Mouse (Mus musculus) testis, adult 2 months (tissue): ENCODE measurements around the gene Ddah1. TPM values are rescaled to one million over a fixed set of nuclear protein-coding genes. Genes with fewer than 3 reads are reported as not detected.

ENCODE experiments used
- H3K27ac ChIP-seq: fragments of 200-500 bp; 2 replicates; pipeline ENCODE4 v1.5.1; 2012; ENCODE audit warnings: low read depth, low read length; ENCODE audit not compliant: control insufficient read depth, insufficient read depth
- H3K27me3 ChIP-seq: fragments of 200-500 bp; 2 replicates; pipeline ENCODE4 v1.6.1; 2012; ENCODE audit warnings: mild to moderate bottlenecking, low read length, moderate library complexity; ENCODE audit not compliant: control insufficient read depth, insufficient read depth
- H3K36me3 ChIP-seq: fragments of 200-500 bp; 2 replicates; pipeline ENCODE4 v1.6.1; 2012; ENCODE audit warnings: mild to moderate bottlenecking, low read length; ENCODE audit not compliant: control insufficient read depth, insufficient read depth
- H3K4me1 ChIP-seq: fragments of 200-500 bp; 2 replicates; pipeline ENCODE4 v1.6.1; 2012; ENCODE audit warnings: low read length; ENCODE audit not compliant: control insufficient read depth, insufficient read depth
- H3K4me3 ChIP-seq: fragments of 200-500 bp; 2 replicates; pipeline ENCODE4 v1.5.1; 2012; ENCODE audit warnings: low read depth, mild to moderate bottlenecking, low read length, moderate library complexity, mixed read lengths; ENCODE audit not compliant: control insufficient read depth
- CTCF ChIP-seq: fragments of 200-500 bp; IDR thresholded peaks from 2 replicates; pipeline ENCODE4 v1.5.1; 2012; ENCODE audit warnings: low read depth, mild to moderate bottlenecking, inconsistent platforms, low read length, moderate library complexity; ENCODE audit not compliant: control insufficient read depth, insufficient read depth, insufficient replicate concordance
- POLR2A ChIP-seq: fragments of 200-500 bp; IDR thresholded peaks from 2 replicates; pipeline ENCODE4 v1.6.1; 2012; ENCODE audit warnings: low read depth, mild to moderate bottlenecking, inconsistent platforms, low read length, moderate library complexity; ENCODE audit not compliant: control insufficient read depth
- polyA plus RNA-seq: library from polyadenylated mRNA; depleted of rRNA; stranded (reverse); fragments of >200 nt; gene quantifications from 2 replicates; pipeline ENCODE4 v1.2.3, GENCODE M21; 2012

Gene Ddah1
- polyA plus RNA-seq, 1 experiment: 11.0 TPM

DNA sequence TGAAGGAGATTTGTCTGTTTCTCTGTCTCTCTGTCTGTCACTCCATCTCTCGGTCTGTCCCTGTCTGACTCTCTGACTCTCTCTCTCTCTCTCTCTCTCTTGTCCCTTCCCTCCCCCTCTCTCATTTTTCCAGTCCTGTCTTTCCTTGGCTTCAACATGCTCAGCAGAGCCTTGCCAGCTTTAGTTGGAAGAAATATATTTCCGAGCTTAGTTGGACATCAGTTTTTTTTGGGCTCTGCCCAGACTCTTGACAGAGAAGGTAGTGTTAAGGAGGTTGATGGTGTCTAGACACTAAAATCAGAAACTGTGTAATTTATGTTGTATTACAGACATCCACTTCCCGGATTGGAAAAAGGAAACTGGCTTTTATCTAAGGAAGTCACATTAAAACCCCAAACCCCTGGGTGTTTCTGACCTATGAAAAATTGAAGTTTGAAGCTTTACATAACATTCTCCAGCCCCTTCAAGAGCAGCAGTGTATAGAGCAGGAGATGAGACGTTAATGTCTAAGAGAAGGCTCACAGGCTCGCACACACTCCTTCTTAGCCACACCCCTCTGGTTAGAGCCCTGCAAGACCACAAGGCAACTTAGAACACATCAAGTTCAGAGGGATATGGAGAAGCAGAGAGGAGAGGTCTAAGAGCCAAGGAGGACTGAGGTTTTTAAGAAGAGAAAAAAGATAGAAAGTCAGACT lies 21.0 kb downstream of the Ddah1 start:
- H3K4me3 ChIP-seq: no peak overlapping the region
- H3K4me1 ChIP-seq: no peaks in the 10 kb centered on the region; the same call in 1 of the 2 replicates
- TF ChIP-seq CTCF (no peak), POLR2A (no peak)
- no peaks in the 10 kb centered on the region for H3K27me3 ChIP-seq
- no peaks in the 10 kb centered on the region for H3K36me3 ChIP-seq
- H3K27ac ChIP-seq: no peak overlapping the region

DNA sequence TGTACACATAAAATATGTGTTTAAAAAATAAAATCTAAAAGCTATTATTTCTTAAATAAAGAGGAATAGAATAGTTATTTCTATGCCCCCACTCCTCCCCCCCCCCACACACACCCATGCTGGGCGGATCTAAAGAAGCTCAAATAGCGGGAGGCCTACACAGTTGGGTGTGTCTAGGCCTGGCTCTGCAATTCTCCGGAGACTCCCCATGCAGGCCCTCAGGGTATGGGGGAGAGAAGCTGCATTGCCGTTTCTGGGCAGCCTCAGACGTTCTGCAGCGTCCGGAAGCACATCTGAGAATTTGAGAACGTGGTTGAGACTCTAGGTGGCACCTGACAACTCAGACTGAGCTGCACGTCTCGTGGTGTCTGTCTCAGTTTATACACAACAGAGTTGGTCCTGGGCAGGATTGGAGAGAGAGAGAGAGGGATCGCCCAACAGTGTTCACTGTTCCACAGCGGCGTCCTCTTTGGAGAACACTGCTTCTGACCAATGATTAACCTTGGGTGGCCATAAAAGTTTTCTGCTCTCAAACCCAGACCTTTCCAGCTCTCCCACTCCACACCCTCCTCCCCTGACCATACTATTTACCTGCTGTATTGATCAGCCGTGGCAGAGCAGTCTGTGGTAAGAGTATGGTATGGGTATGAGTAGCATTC lies 22.4 kb downstream of the Ddah1 start:
- TF ChIP-seq POLR2A (no peak), CTCF (no peak)
- Histone ChIP-seq H3K27me3 (no peaks in the 10 kb centered on the region), H3K27ac (no peak overlapping the region), H3K36me3 (no peaks in the 10 kb centered on the region), H3K4me3 (no peak overlapping the region), H3K4me1 (no peaks in the 10 kb centered on the region)

DNA sequence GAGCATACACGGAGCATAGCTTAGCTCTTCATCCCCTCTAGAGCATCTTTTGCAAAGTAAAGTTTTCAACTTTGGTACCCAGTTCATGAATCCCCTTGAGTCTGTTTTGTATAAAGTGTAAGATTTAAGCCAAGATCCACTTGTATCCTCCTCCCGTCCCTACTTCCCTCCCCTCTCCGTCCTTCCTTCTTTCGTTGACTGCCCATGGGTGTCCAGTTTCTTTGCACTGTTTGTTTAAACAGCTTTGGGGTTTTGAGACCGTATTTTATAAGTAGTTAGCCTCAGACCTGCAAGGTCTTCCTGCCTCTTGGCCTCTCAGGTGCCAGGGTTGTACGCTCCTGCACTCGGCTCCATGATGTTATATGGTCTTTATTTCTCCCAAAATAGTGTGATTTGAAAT lies 26.8 kb downstream of the Ddah1 start:
- H3K27ac ChIP-seq: no peak overlapping the region
- H3K4me1 ChIP-seq: no peaks in the 10 kb centered on the region
- TF ChIP-seq POLR2A (no peak), CTCF (no peak)
- H3K4me3 ChIP-seq: no peak overlapping the region
- H3K36me3 ChIP-seq: no peaks in the 10 kb centered on the region
- no peaks in the 10 kb centered on the region for H3K27me3 ChIP-seq

DNA sequence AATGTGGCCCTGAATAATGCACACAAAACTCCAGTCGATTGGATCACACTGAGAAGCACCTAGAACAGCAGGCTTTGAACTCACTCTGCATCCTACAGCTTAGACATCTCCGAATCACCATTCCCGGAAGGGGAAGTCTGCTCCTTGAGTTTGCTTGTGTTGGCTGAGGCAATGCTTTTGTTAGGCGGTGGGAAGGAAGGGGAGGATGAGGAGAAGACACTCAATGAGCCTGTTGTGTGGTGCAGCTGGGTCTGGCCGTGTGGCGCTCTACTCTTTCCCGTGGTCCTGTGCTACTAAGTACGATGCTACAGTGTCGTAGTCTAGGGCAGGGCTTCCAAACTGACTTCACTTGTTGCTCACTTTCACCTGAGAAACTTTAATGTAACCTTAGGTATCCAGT lies 28.8 kb downstream of the Ddah1 start:
- Histone ChIP-seq H3K27ac (no peak overlapping the region), H3K36me3 (no peaks in the 10 kb centered on the region), H3K4me3 (no peak overlapping the region), H3K27me3 (no peaks in the 10 kb centered on the region), H3K4me1 (no peaks in the 10 kb centered on the region)
- TF ChIP-seq POLR2A (no peak), CTCF (no peak)

DNA sequence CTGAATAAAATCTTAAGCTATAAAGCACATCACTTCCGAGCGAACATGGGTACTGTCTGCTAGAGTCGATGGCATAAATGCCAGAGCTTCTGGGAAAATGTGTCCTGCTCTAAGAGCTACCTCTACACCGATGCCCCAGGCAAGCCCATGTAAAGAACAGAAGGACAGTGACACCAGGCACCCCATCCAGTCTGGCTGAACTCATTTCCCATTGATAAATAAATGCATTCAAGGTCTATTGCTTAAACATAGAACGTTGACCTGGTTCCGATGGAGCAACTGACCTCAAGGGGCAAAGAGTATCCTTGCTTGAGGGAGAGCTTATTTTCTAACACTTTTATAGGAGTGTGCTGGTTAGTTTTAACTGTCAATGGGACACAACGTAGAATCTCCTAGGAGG lies 30.6 kb downstream of the Ddah1 start:
- no peaks in the 10 kb centered on the region for H3K27me3 ChIP-seq
- no peaks in the 10 kb centered on the region for H3K36me3 ChIP-seq
- no peak overlapping the region for H3K27ac ChIP-seq
- H3K4me3 ChIP-seq: no peak overlapping the region
- no peak for TF ChIP-seq POLR2A
- TF ChIP-seq CTCF: no peak
- H3K4me1 ChIP-seq: no peaks in the 10 kb centered on the region

DNA sequence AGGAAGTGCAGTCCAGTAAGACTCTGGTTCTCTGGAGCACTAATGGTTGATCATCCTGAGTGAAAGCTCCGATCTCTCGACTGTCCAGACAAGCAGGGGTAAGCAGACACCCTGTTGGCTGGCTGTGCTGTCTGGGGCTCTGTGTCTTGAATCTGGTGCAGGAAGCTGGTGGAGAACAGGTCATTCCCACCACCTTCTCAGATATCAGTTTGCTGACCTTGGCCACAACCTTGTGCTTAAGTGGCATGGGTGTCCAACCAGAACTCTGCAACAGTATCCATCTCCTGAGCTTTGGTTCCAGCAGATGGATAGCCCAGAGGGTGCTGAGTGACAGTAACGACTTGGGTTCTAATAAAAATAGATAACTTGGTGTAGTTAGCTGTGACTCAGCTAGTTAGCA lies 31.8 kb downstream of the Ddah1 start:
- no peaks in the 10 kb centered on the region for H3K4me1 ChIP-seq
- H3K27ac ChIP-seq: no peak overlapping the region
- no peaks in the 10 kb centered on the region for H3K36me3 ChIP-seq
- no peak overlapping the region for H3K4me3 ChIP-seq
- TF ChIP-seq CTCF: no peak
- TF ChIP-seq POLR2A: no peak
- H3K27me3 ChIP-seq: no peaks in the 10 kb centered on the region

DNA sequence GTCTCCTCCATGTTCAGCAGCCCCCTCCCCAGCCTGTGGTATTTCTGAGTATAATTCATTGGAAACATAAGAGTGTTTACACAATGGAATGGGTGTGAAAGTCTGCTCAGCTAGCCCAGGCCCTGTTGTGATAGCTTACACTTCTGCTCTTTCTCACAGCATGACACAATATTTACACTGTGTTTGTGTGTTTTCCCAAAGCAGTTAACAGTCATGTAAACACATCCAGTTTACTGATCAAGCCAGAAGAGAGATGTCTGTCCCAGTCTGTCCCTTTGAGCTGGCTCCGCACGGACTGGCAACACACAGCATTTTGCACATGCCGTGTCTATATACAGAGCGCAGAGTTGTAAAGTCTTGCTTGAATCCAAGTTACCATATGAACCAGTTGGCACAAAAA lies 32.2 kb downstream of the Ddah1 start:
- no peak overlapping the region for H3K4me3 ChIP-seq
- H3K27ac ChIP-seq: no peak overlapping the region
- no peaks in the 10 kb centered on the region for H3K4me1 ChIP-seq
- no peaks in the 10 kb centered on the region for H3K36me3 ChIP-seq
- no peaks in the 10 kb centered on the region for H3K27me3 ChIP-seq
- TF ChIP-seq CTCF: no peak
- TF ChIP-seq POLR2A: no peak

DNA sequence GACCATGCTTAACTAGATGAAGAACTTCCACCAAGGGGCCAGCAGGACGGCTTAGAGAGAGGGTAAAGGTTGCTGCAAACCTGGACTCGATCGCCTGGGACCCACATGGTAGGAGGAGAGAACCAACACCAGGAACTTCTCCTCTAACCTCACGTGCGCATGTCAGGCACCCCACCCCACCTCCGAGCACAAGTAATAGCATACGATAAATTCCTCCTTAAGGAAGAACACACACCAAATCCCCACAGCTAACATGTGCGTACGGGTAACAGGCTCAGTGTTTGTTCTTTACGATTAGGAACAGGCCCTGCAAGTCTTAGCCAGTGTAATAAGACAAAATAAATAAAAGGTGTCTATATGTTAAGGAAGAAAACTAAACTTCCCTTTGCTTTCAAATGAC lies 35.9 kb downstream of the Ddah1 start:
- H3K4me3 ChIP-seq: no peak overlapping the region
- no peaks in the 10 kb centered on the region for H3K27me3 ChIP-seq
- no peaks in the 10 kb centered on the region for H3K4me1 ChIP-seq
- H3K27ac ChIP-seq: no peak overlapping the region
- H3K36me3 ChIP-seq: no peaks in the 10 kb centered on the region
- TF ChIP-seq CTCF (no peak), POLR2A (no peak)
